Mouse (Mus musculus): ENCODE results near the gene Dnajc8. TPM values are rescaled to one million over a fixed set of nuclear protein-coding genes. Genes with fewer than 3 reads are reported as not detected.
"Not testable (repeated sequence)": the region's sequence is repeated elsewhere in the genome, so short reads cannot be mapped to it uniquely, and the experiment has no call there.

Gene Dnajc8
- total RNA-seq, 1 experiment = 167 TPM

- in situ Hi-C loops (cut with MboI; ENCODE audit: low sequenced_read_pairs in 2 of 2, unreplicated experiment in 2 of 2) = no loop called here
- Histone ChIP-seq H3K36me3 (ENCODE audit: control insufficient read depth, insufficient read depth, low read length, poor library complexity, severe bottlenecking) (no peaks in the 10 kb centered on the region), H3K9ac (ENCODE audit: insufficient read depth, low read depth, low read length, poor library complexity, severe bottlenecking) (no peak overlapping the region), H3K9me3 (ENCODE audit: control insufficient read depth, insufficient read depth, low read depth, low read length) (no peaks in the 10 kb centered on the region), H3K4me1 (ENCODE audit: control insufficient read depth in 2 of 2, insufficient read depth in 2 of 2, low read length in 2 of 2, poor library complexity in 1 of 2) (peaks cover 0 to 1% of the 10 kb centered on the region in 2 experiments; a peak in 1 of 4 replicates), H3K4me3 (ENCODE audit: insufficient read depth in 1 of 2, low read depth in 1 of 2, low read length in 2 of 2, poor library complexity in 1 of 2, severe bottlenecking in 1 of 2) (no peak overlapping the region), H3K27ac (ENCODE audit: insufficient read depth, low read depth, low read length, poor library complexity, severe bottlenecking) (no peak overlapping the region)
- TF ChIP-seq HCFC1 (IDR thresholded peaks at IDR 0.05; ENCODE audit: borderline replicate concordance, insufficient read depth, low read length) = no peak
- TF ChIP-seq MAFK (IDR thresholded peaks at IDR 0.05; ENCODE audit: insufficient read depth, low read depth, low read length) = no peak
- TF ChIP-seq ZNF384 (IDR thresholded peaks at IDR 0.05; ENCODE audit: low read depth, low read length) = no peak
- TF ChIP-seq ZC3H11A (IDR thresholded peaks at IDR 0.05; ENCODE audit: borderline replicate concordance, low read depth, low read length) = no peak
- no peak for TF ChIP-seq CHD2 (IDR thresholded peaks at IDR 0.05; ENCODE audit: low read depth, low read length)
- peak; percentile 62 for DNase-seq (ENCODE audit: low read depth, low spot score)
Measured at GRCm38 (mm10) chr4:132594191-132594590, 58.8 kb downstream of the Dnajc8 start.

GRCm38 (mm10) chr4:132598861-132599260, 63.5 kb downstream of the Dnajc8 start:
- in situ Hi-C loops (cut with MboI; ENCODE audit: low sequenced_read_pairs in 2 of 2, unreplicated experiment in 2 of 2) = no loop called here
- TF ChIP-seq CHD2 (IDR thresholded peaks at IDR 0.05; ENCODE audit: low read depth, low read length) = no peak
- TF ChIP-seq ZC3H11A (IDR thresholded peaks at IDR 0.05; ENCODE audit: borderline replicate concordance, low read depth, low read length) = no peak
- TF ChIP-seq MAFK (IDR thresholded peaks at IDR 0.05; ENCODE audit: insufficient read depth, low read depth, low read length) = no peak
- no peak for TF ChIP-seq ZNF384 (IDR thresholded peaks at IDR 0.05; ENCODE audit: low read depth, low read length)
- TF ChIP-seq HCFC1 (IDR thresholded peaks at IDR 0.05; ENCODE audit: borderline replicate concordance, insufficient read depth, low read length) = no peak
- no peak overlapping the region for H3K9ac ChIP-seq (ENCODE audit: insufficient read depth, low read depth, low read length, poor library complexity, severe bottlenecking)
- H3K27ac ChIP-seq (ENCODE audit: insufficient read depth, low read depth, low read length, poor library complexity, severe bottlenecking) = no peak overlapping the region
- DNase-seq (ENCODE audit: low read depth, low spot score) = no peak
- no peaks in the 10 kb centered on the region for H3K9me3 ChIP-seq (ENCODE audit: control insufficient read depth, insufficient read depth, low read depth, low read length)
- no peaks in the 10 kb centered on the region for H3K36me3 ChIP-seq (ENCODE audit: control insufficient read depth, insufficient read depth, low read length, poor library complexity, severe bottlenecking)
- H3K4me3 ChIP-seq (ENCODE audit: insufficient read depth in 1 of 2, low read depth in 1 of 2, low read length in 2 of 2, poor library complexity in 1 of 2, severe bottlenecking in 1 of 2) = no peak overlapping the region
- no peaks in the 10 kb centered on the region; a peak in 1 of 4 replicates for H3K4me1 ChIP-seq (ENCODE audit: control insufficient read depth in 2 of 2, insufficient read depth in 2 of 2, low read length in 2 of 2, poor library complexity in 1 of 2)

- Histone ChIP-seq H3K4me1 (ENCODE audit: control insufficient read depth in 2 of 2, insufficient read depth in 2 of 2, low read length in 2 of 2, poor library complexity in 1 of 2) (no peaks in the 10 kb centered on the region; a peak in 1 of 4 replicates), H3K4me3 (ENCODE audit: insufficient read depth in 1 of 2, low read depth in 1 of 2, low read length in 2 of 2, poor library complexity in 1 of 2, severe bottlenecking in 1 of 2) (no peak overlapping the region), H3K27ac (ENCODE audit: insufficient read depth, low read depth, low read length, poor library complexity, severe bottlenecking) (no peak overlapping the region), H3K36me3 (ENCODE audit: control insufficient read depth, insufficient read depth, low read length, poor library complexity, severe bottlenecking) (no peaks in the 10 kb centered on the region), H3K9me3 (ENCODE audit: control insufficient read depth, insufficient read depth, low read depth, low read length) (no peaks in the 10 kb centered on the region), H3K9ac (ENCODE audit: insufficient read depth, low read depth, low read length, poor library complexity, severe bottlenecking) (no peak overlapping the region)
- in situ Hi-C loops (cut with MboI; ENCODE audit: low sequenced_read_pairs in 2 of 2, unreplicated experiment in 2 of 2) = no loop called here
- no peak for DNase-seq (ENCODE audit: low read depth, low spot score)
- TF ChIP-seq MAFK (IDR thresholded peaks at IDR 0.05; ENCODE audit: insufficient read depth, low read depth, low read length) (no peak), ZC3H11A (IDR thresholded peaks at IDR 0.05; ENCODE audit: borderline replicate concordance, low read depth, low read length) (no peak), CHD2 (IDR thresholded peaks at IDR 0.05; ENCODE audit: low read depth, low read length) (no peak)
Measured at GRCm38 (mm10) chr4:132599764-132600163, 64.4 kb downstream of the Dnajc8 start.

- Histone ChIP-seq H3K4me3 (ENCODE audit: insufficient read depth in 1 of 2, low read depth in 1 of 2, low read length in 2 of 2, poor library complexity in 1 of 2, severe bottlenecking in 1 of 2) (no peak overlapping the region), H3K9me3 (ENCODE audit: control insufficient read depth, insufficient read depth, low read depth, low read length) (no peaks in the 10 kb centered on the region), H3K36me3 (ENCODE audit: control insufficient read depth, insufficient read depth, low read length, poor library complexity, severe bottlenecking) (no peaks in the 10 kb centered on the region), H3K27ac (ENCODE audit: insufficient read depth, low read depth, low read length, poor library complexity, severe bottlenecking) (no peak overlapping the region), H3K9ac (ENCODE audit: insufficient read depth, low read depth, low read length, poor library complexity, severe bottlenecking) (no peak overlapping the region), H3K4me1 (ENCODE audit: control insufficient read depth in 2 of 2, insufficient read depth in 2 of 2, low read length in 2 of 2, poor library complexity in 1 of 2) (no peaks in the 10 kb centered on the region)
- DNase-seq (ENCODE audit: low read depth, low spot score) = no peak
- in situ Hi-C loops (cut with MboI; ENCODE audit: low sequenced_read_pairs in 2 of 2, unreplicated experiment in 2 of 2) = no loop called here
- TF ChIP-seq ZC3H11A (IDR thresholded peaks at IDR 0.05; ENCODE audit: borderline replicate concordance, low read depth, low read length) (no peak), CHD2 (IDR thresholded peaks at IDR 0.05; ENCODE audit: low read depth, low read length) (no peak), ZNF384 (IDR thresholded peaks at IDR 0.05; ENCODE audit: low read depth, low read length) (no peak), MAFK (IDR thresholded peaks at IDR 0.05; ENCODE audit: insufficient read depth, low read depth, low read length) (no peak), HCFC1 (IDR thresholded peaks at IDR 0.05; ENCODE audit: borderline replicate concordance, insufficient read depth, low read length) (no peak)
Measured at GRCm38 (mm10) chr4:132600465-132600864, 65.1 kb downstream of the Dnajc8 start.

- H3K9ac ChIP-seq (ENCODE audit: insufficient read depth, low read depth, low read length, poor library complexity, severe bottlenecking); H3K9me3 ChIP-seq (ENCODE audit: control insufficient read depth, insufficient read depth, low read depth, low read length); DNase-seq (ENCODE audit: low read depth, low spot score); H3K36me3 ChIP-seq (ENCODE audit: control insufficient read depth, insufficient read depth, low read length, poor library complexity, severe bottlenecking); H3K4me3 ChIP-seq (ENCODE audit: insufficient read depth in 1 of 2, low read depth in 1 of 2, low read length in 2 of 2, poor library complexity in 1 of 2, severe bottlenecking in 1 of 2); H3K27ac ChIP-seq (ENCODE audit: insufficient read depth, low read depth, low read length, poor library complexity, severe bottlenecking); H3K4me1 ChIP-seq (ENCODE audit: control insufficient read depth in 2 of 2, insufficient read depth in 2 of 2, low read length in 2 of 2, poor library complexity in 1 of 2); in situ Hi-C loops (cut with MboI; ENCODE audit: low sequenced_read_pairs in 2 of 2, unreplicated experiment in 2 of 2): not testable (repeated sequence)
Measured at GRCm38 (mm10) chr4:132601242-132601641, 65.9 kb downstream of the Dnajc8 start.

Other genes with a start within 250 kb of the Dnajc8 start
- gene Rab42, start 232.2 kb upstream of the Dnajc8 start, total RNA-seq (2012; rRNA removed) = 0.69 and 1.1 TPM in 2 replicates
- 48.6 and 61.8 TPM in 2 replicates for gene Trnau1ap, start 206.0 kb upstream of the Dnajc8 start, total RNA-seq (2012; rRNA removed)
- 107 and 117 TPM in 2 replicates for gene Rcc1, start 181.9 kb upstream of the Dnajc8 start, total RNA-seq (2012; rRNA removed)
- 4.0 and 7.8 TPM in 2 replicates for gene Phactr4, start 113.1 kb upstream of the Dnajc8 start, total RNA-seq (2012; rRNA removed)
- gene Med18, start 71.6 kb upstream of the Dnajc8 start, total RNA-seq (2012; rRNA removed) = 29.7 and 32.8 TPM in 2 replicates
- 75.8 and 96.1 TPM in 2 replicates for gene Sesn2, start 25.0 kb upstream of the Dnajc8 start, total RNA-seq (2012; rRNA removed)
- gene Atpif1, start 1.9 kb upstream of the Dnajc8 start, total RNA-seq (2012; rRNA removed) = 485 and 496 TPM in 2 replicates
- 0.26 and 0.40 TPM in 2 replicates for gene Ptafr, start 28.5 kb downstream of the Dnajc8 start, total RNA-seq (2012; rRNA removed)
- 28.1 and 31.9 TPM in 2 replicates for gene Eya3, start 103.4 kb downstream of the Dnajc8 start, total RNA-seq (2012; rRNA removed)
- 9.6 and 15.5 TPM in 2 replicates for gene Xkr8, start 197.0 kb downstream of the Dnajc8 start, total RNA-seq (2012; rRNA removed)
- gene Smpdl3b, start 221.7 kb downstream of the Dnajc8 start, total RNA-seq (2012; rRNA removed) = 28.9 and 40.2 TPM in 2 replicates
- 105 and 112 TPM in 2 replicates for gene Rpa2, start 232.8 kb downstream of the Dnajc8 start, total RNA-seq (2012; rRNA removed)

Data from ES-E14 (cell line).